Mouse (Mus musculus) heart, adult 11 months (tissue): Measurements from ENCODE around the gene Lpgat1.

ENCODE experiments used
- DNase-seq: peaks from one replicate; pipeline ENCODE4 v3.0.0; 2022

The Lpgat1 gene

GRCm38 (mm10) chr1:191717601-191718498 lies at the start of gene Lpgat1:
Gene Lpgat1, plus strand, starts transcription at chr1:191717834.
- DNase-seq = peak; percentile 99

DNA sequence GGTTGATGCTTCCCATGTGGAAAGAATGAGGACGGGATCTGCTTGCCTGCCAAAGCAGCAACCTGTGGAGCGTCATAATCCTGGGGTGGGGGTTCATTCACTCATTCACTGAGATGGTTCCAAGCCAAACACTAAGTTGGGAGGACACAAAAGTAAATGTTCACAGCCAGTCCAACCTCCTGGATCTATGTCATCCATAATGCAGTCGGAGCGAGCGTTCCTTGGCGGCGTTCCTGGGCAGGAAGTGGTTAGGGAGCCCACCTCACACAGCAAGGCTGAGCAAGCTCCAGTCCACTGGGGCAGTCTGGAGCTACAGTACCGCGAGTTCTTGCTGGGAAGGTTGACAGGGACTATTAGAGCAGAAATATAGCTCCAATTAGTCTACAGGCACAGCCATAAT lies 49.6 kb upstream of the Lpgat1 start:
- DNase-seq = no peak

GRCm38 (mm10) chr1:191674071-191674470 lies 43.6 kb upstream of the Lpgat1 start:
- peak; percentile 70 for DNase-seq

- no peak for DNase-seq
These were observed 36.0 kb upstream of the Lpgat1 start for GRCm38 (mm10) chr1:191681633-191682032.

DNA sequence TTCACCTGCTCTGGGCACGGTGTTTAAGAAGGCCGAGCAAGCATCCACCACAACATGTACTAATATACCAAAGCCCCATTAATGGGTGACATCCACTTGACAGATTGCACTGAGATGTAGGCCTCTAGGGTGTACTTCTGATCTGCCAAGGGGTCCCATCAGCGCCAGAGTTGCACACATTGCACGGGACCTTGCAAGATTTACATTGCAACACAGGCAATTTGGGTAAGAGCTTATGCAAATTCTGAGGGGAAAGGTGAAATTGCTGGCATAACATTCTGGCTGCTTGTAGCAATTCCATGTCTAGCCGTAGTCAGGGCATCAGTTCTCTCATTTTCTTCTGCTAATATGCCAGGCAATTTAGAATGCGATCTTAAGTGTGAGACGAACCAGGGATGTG lies 30.1 kb upstream of the Lpgat1 start:
- no peak for DNase-seq

GRCm38 (mm10) chr1:191693231-191693630 lies 24.4 kb upstream of the Lpgat1 start:
- DNase-seq = no peak

DNA sequence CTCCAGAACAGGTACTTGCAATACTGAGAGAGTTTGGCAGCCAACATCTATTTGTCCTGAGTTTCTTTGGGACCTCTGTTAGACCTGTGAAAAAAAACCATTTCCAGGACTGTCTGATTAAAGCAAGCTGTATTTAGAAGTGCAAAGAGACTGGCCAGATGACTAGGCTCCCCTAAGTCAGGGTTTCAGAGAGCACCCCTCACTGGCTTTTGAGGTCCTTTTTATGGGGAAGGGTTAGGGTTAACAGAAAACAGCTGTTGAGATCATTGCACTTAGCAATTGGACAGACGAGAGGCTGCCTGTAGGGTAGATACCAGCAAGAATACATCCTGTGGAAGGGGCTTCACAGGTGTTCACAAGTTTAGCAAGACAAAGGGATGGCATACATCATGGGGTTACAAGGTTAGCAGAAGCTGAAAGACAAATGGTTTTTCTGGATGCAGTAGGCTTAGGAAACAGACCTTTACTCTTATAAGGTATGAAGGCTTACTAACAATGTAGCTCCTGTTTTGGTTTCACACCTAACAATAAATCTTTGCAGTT lies 19.3 kb upstream of the Lpgat1 start:
- no peak for DNase-seq

- no peak for DNase-seq
These were observed 13.1 kb upstream of the Lpgat1 start for GRCm38 (mm10) chr1:191704535-191704934.

DNA sequence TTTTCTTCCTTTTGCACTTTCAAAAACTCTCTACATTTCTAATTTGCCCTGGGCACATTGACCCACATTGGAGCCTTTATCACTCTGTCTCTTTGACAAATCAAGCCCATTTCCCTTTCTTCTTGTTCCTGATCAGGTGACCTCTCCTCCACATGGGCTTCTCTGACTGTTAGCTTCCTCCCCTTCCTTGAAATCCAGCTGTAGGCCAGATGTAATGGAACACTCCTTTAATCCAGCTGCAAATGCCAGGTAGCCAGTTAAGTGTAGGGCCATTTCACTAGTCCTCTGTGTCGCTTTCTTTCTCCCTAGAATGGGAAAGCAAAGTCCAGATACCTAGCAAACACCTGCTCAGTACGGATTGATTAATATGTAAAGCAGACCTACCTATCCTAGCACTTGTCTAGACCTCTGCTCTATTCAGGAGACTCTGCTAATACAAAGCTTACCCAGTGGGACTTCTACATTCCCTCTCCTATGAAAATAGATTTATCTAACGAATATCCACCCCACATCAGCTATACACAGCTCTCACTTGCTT lies 11.0 kb upstream of the Lpgat1 start:
- DNase-seq = peak; percentile 44

- DNase-seq = peak; percentile 40
These were observed 7.8 kb upstream of the Lpgat1 start for GRCm38 (mm10) chr1:191709811-191710210.

GRCm38 (mm10) chr1:191712224-191712838 lies 5.3 kb upstream of the Lpgat1 start:
- DNase-seq = peak; percentile 39

DNA sequence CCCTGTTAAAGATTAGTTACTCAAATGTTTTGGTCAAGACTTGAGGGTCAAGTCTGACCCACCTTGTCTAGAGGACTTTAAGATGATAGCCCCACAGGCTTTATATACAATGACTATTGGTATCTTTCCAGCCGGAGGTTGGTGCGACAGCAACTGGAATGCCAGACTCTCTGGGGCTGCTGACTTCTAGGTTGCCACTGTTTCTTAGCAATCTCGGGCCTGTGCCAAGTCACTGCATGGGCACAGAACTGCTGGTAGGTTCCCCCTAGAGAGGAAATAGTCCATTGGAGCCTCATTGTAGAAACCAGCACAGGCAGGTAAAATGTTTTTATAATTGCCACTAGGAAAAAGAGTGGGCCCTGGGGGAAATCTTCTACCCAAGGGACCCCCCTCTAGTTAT lies 3.8 kb upstream of the Lpgat1 start:
- peak; percentile 73 for DNase-seq

DNA sequence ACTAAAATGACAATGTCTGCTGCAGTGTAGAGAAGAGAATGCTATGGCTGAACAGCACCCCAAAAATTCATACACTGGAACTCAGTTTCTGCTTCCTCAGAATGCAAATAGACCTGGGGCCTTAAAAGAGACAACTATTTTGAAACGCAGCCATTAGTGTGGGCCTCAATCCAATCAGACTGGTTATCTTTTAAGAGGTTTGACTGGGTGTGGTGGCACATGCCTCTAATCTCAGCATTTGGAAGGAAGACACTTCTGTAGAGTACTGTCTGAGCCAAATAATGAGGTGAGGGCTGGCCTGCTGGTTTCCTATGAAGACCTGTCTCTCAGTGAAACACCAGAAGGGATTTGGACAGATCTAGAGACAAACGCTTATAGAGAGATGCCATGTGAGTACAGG lies 2.5 kb upstream of the Lpgat1 start:
- peak; percentile 64 for DNase-seq

- DNase-seq = peak; percentile 49
These were observed 493 bp upstream of the Lpgat1 start for GRCm38 (mm10) chr1:191717141-191717540.

- DNase-seq = peak; percentile 94
These were observed 1.1 kb downstream of the Lpgat1 start for GRCm38 (mm10) chr1:191718522-191719281.

- DNase-seq = peak; percentile 81
These were observed 1.7 kb downstream of the Lpgat1 start for GRCm38 (mm10) chr1:191719326-191719725.

GRCm38 (mm10) chr1:191720419-191720818 lies 2.8 kb downstream of the Lpgat1 start:
- DNase-seq = peak; percentile 67

DNA sequence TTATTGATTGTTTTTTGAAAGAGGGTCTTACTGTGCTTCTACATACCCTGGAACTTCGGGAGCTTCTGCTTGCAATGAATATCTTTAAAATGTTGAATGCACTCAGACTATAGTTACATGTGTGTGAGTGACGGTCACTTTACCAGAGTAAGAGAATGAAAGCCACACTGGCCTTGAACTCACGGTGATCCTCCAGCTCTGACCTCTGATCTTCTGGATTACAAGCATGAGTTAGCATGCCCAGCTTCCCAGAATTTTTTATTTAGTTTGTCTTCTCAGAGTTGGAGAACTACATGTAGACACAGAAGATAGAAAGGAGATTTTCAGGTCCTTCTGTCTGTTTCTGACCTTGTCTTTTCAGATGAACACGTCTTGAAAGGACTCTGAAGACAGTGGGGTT lies 5.1 kb downstream of the Lpgat1 start:
- peak; percentile 30 for DNase-seq

DNA sequence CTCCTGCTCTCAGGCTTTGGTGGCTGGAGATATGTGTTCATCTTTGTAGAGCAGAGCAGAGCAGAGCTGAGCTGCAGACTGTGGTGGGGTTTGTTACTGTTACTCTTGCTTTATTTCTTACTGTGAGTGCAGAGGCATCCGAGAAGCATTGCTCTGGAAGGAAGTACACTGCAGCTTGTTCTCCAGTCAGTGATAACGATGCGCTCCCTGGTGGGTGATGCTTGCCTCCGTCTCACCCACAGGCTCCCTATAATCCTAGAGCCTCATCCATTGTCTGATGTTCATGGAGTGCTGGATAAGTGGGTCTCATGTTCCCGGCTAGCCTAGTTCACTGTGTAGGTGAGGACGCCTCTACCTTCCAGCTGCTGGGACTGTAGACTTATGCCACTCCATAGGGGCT lies 6.0 kb downstream of the Lpgat1 start:
- DNase-seq = peak; percentile 46

DNA sequence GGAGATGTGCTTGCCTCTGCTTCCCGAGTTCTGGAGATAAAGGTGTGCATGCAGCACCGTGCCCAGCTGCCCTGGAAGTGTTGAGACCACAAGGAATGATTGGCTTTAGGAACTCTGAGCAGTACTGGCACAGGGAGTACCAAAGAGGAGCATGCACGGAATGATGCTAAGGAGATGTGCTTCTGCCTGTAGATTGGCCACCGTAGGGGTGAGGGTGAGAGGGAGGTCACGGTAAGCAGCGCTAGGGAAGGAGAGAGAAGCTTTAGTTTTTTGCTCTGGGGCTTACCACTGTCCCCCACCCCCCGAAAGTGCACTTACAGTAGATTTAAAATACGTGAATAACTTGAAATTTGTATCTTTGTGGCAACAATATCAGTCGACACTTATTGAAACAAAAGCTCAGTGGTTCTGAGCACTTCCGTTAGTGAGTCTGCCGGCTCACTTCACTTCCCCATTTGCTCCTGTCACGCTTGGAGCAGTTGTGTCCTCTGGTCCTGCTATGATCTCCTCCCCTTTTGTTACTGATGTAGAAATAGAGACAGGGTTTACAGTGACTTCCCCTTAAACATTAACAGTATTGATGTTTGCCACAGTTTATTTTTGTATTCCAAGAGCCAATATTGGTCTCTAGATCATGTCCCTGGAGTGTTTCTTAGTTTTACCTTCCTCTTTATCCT lies 6.9 kb downstream of the Lpgat1 start:
- peak; percentile 90 for DNase-seq

- no peak for DNase-seq
These were observed 15.0 kb downstream of the Lpgat1 start for GRCm38 (mm10) chr1:191732623-191733022.

- DNase-seq = peak; percentile 64
These were observed 16.2 kb downstream of the Lpgat1 start for GRCm38 (mm10) chr1:191733822-191734221.
